Mouse (Mus musculus) lung, embryonic 16.5 days (tissue): ENCODE results near the gene Asb2. TPM values are rescaled to one million over a fixed set of nuclear protein-coding genes. Genes with fewer than 3 reads are reported as not detected.

ENCODE experiments used
- ATAC-seq: fragments of 200-750 bp; cut with Nextera tagmentation; 2 replicates; pipeline ENCODE4 v1.8.0; 2017; ENCODE audit warnings: low read depth, mild to moderate bottlenecking, moderate library complexity
- H3K27ac ChIP-seq: fragments of 300-500 bp; sonication (generic); 2 replicates; pipeline ENCODE4 v1.5.1; 2014; ENCODE audit warnings: mild to moderate bottlenecking, control low read depth, low read length
- H3K27me3 ChIP-seq: fragments of 300-500 bp; sonication (generic); 2 replicates; pipeline ENCODE4 v1.6.1; 2014; ENCODE audit warnings: low read depth, low read length, mixed read lengths; ENCODE audit not compliant: control insufficient read depth, insufficient read depth
- H3K36me3 ChIP-seq: fragments of 300-500 bp; sonication (generic); 2 replicates; pipeline ENCODE4 v1.6.1; 2014; ENCODE audit warnings: low read length; ENCODE audit not compliant: control insufficient read depth, insufficient read depth
- H3K4me1 ChIP-seq: fragments of 300-500 bp; sonication (generic); replicated peaks from 2 replicates; pipeline ENCODE4 v1.6.1; 2014; ENCODE audit warnings: low read length, mixed read lengths; ENCODE audit not compliant: control insufficient read depth, insufficient read depth
- H3K4me2 ChIP-seq: fragments of 300-500 bp; sonication (generic); 2 replicates; pipeline ENCODE4 v1.6.1; 2014; ENCODE audit warnings: low read depth, low read length, control low read depth
- H3K4me3 ChIP-seq: fragments of 300-500 bp; sonication (generic); 2 replicates; pipeline ENCODE4 v1.5.1; 2014; ENCODE audit warnings: mild to moderate bottlenecking, low read length, control low read depth
- H3K9ac ChIP-seq: fragments of 300-500 bp; sonication (generic); 2 replicates; pipeline ENCODE4 v1.6.1; 2014; ENCODE audit warnings: low read length, control low read depth
- H3K9me3 ChIP-seq: fragments of 300-500 bp; sonication (generic); 2 replicates; pipeline ENCODE4 v1.6.1; 2016; ENCODE audit warnings: low read length; ENCODE audit not compliant: control insufficient read depth
- WGBS: fragments of 180-500 bp; shearing (Covaris S2); extraction: QIAGEN DNeasy Blood & Tissue Kit; methylation state at CpG from one replicate; pipeline ENCODE4 v1.1.7; 2014; 5-methylcytosine and 5-hydroxymethylcytosine counted together
- polyA plus RNA-seq: library from polyadenylated mRNA; unstranded; fragments of >200 nt; fragmentation: Nextera tagmentation; extraction: Ambion mirVana; gene quantifications from 2 replicates; pipeline ENCODE4 v1.2.1, GENCODE M21; 2015

Asb2 gene
- polyA plus RNA-seq, 1 experiment from 2014 or later = 8.4 TPM

- Histone ChIP-seq H3K4me2 (peak overlapping the region; percentile 45), H3K36me3 (no peaks in the 10 kb centered on the region), H3K27ac (no peak overlapping the region), H3K4me3 (no peak overlapping the region), H3K4me1 (peaks cover 3% of the 10 kb centered on the region; the same call in 1 of the 2 replicates), H3K9me3 (no peaks in the 10 kb centered on the region; the same call in 1 of the 2 replicates), H3K9ac (no peak overlapping the region), H3K27me3 (peaks cover 4% of the 10 kb centered on the region)
- 7% methylated on average over 25 of the region's 25 CpGs for WGBS
- ATAC-seq = peak; percentile 31; the same call in 1 of the 2 replicates
Measured at GRCm38 (mm10) chr12:103314640-103315361, 41.0 kb downstream of the Asb2 start.

- Histone ChIP-seq H3K9ac (no peak overlapping the region), H3K9me3 (no peaks in the 10 kb centered on the region; the same call in 1 of the 2 replicates), H3K27ac (no peak overlapping the region), H3K4me2 (no peak overlapping the region), H3K4me1 (peaks cover 3% of the 10 kb centered on the region; the same call in 1 of the 2 replicates), H3K4me3 (no peak overlapping the region), H3K27me3 (peaks cover 4% of the 10 kb centered on the region), H3K36me3 (no peaks in the 10 kb centered on the region)
- ATAC-seq = no peak
- 46% methylated on average over 21 of the region's 21 CpGs for WGBS
Measured at GRCm38 (mm10) chr12:103313871-103314639, 41.7 kb downstream of the Asb2 start.

- Histone ChIP-seq H3K4me3 (no peak overlapping the region), H3K4me2 (no peak overlapping the region), H3K27ac (no peak overlapping the region), H3K27me3 (peaks cover 4% of the 10 kb centered on the region), H3K9me3 (no peaks in the 10 kb centered on the region; the same call in 1 of the 2 replicates), H3K4me1 (peaks cover 3% of the 10 kb centered on the region; the same call in 1 of the 2 replicates), H3K36me3 (no peaks in the 10 kb centered on the region), H3K9ac (no peak overlapping the region)
- 76% methylated on average over 6 of the region's 6 CpGs for WGBS
- no peak for ATAC-seq
Measured at GRCm38 (mm10) chr12:103313274-103313673, 42.5 kb downstream of the Asb2 start.

GRCm38 (mm10) chr12:103311921-103312320, 43.9 kb downstream of the Asb2 start:
- Histone ChIP-seq H3K4me2 (no peak overlapping the region), H3K36me3 (no peaks in the 10 kb centered on the region), H3K4me1 (peaks cover 3% of the 10 kb centered on the region; the same call in 1 of the 2 replicates), H3K27ac (no peak overlapping the region), H3K4me3 (no peak overlapping the region), H3K9ac (no peak overlapping the region), H3K9me3 (no peaks in the 10 kb centered on the region; the same call in 1 of the 2 replicates), H3K27me3 (peaks cover 4% of the 10 kb centered on the region)
- ATAC-seq = peak; percentile 37
- 48% methylated on average over 8 of the region's 8 CpGs for WGBS

GRCm38 (mm10) chr12:103310744-103311267, 45.0 kb downstream of the Asb2 start, which contains the start of gene Fam181a:
Fam181a (plus strand) TSS chr12:103310975.
- Histone ChIP-seq H3K9me3 (no peaks in the 10 kb centered on the region; the same call in 1 of the 2 replicates), H3K4me3 (no peak within 1 kb of the TSS), H3K27ac (no peak within 1 kb of the TSS), H3K27me3 (peaks cover 4% of the 10 kb centered on the region), H3K9ac (no peak within 1 kb of the TSS), H3K36me3 (no peaks in the 10 kb centered on the region), H3K4me2 (no peak within 1 kb of the TSS), H3K4me1 (peaks cover 3% of the 10 kb centered on the region; the same call in 1 of the 2 replicates)
- ATAC-seq = no peak
- WGBS = 59% methylated on average over 2 of the region's 2 CpGs

GRCm38 (mm10) chr12:103306720-103307119, 49.1 kb downstream of the Asb2 start:
- Histone ChIP-seq H3K4me2 (no peak overlapping the region), H3K4me1 (no peaks in the 10 kb centered on the region), H3K27ac (no peak overlapping the region), H3K4me3 (no peak overlapping the region), H3K9ac (no peak overlapping the region), H3K9me3 (no peaks in the 10 kb centered on the region; the same call in 1 of the 2 replicates), H3K27me3 (no peaks in the 10 kb centered on the region), H3K36me3 (no peaks in the 10 kb centered on the region)
- whole genome bisulfite sequencing = 18% methylated on average over 3 of the region's 3 CpGs
- no peak for ATAC-seq

- H3K9me3 ChIP-seq = no peaks in the 10 kb centered on the region; the same call in 1 of the 2 replicates
- H3K4me3 ChIP-seq = no peak overlapping the region
- H3K27me3 ChIP-seq = no peaks in the 10 kb centered on the region
- H3K9ac ChIP-seq = no peak overlapping the region
- no peak overlapping the region for H3K4me2 ChIP-seq
- H3K4me1 ChIP-seq = no peaks in the 10 kb centered on the region
- no peaks in the 10 kb centered on the region for H3K36me3 ChIP-seq
- ATAC-seq = no peak
- no peak overlapping the region for H3K27ac ChIP-seq
- 24% methylated on average over 2 of the region's 2 CpGs for WGBS
Measured at GRCm38 (mm10) chr12:103306224-103306623, 49.6 kb downstream of the Asb2 start.

GRCm38 (mm10) chr12:103302960-103303359, 52.8 kb downstream of the Asb2 start:
- Histone ChIP-seq H3K4me1 (no peaks in the 10 kb centered on the region), H3K36me3 (no peaks in the 10 kb centered on the region), H3K27me3 (no peaks in the 10 kb centered on the region), H3K9me3 (no peaks in the 10 kb centered on the region), H3K4me3 (no peak overlapping the region), H3K27ac (no peak overlapping the region), H3K4me2 (no peak overlapping the region), H3K9ac (no peak overlapping the region)
- WGBS = 84% methylated on average over 1 of the region's 1 CpGs
- no peak for ATAC-seq

GRCm38 (mm10) chr12:103301645-103302044, 54.2 kb downstream of the Asb2 start:
- H3K4me2 ChIP-seq = no peak overlapping the region
- H3K27ac ChIP-seq = no peak overlapping the region
- no peak overlapping the region for H3K9ac ChIP-seq
- no peak overlapping the region for H3K4me3 ChIP-seq
- no peaks in the 10 kb centered on the region for H3K9me3 ChIP-seq
- no peak for ATAC-seq
- no peaks in the 10 kb centered on the region for H3K4me1 ChIP-seq
- H3K27me3 ChIP-seq = no peaks in the 10 kb centered on the region
- H3K36me3 ChIP-seq = no peaks in the 10 kb centered on the region
- 44% methylated on average over 2 of the region's 2 CpGs for WGBS
